Mouse (Mus musculus) heart, postnatal 4 days (tissue): Measurements from ENCODE around the gene Fam198b. TPM values are rescaled to one million over a fixed set of nuclear protein-coding genes. Genes with fewer than 3 reads are reported as not detected.

ENCODE experiments used
- DNase-seq: peaks from one replicate; pipeline ENCODE4 v3.0.0; 2021
- total RNA-seq, 2 experiments: library from RNA; stranded (reverse); gene quantifications; 2 replicates each; pipeline ENCODE4 v1.2.3; 2021

Fam198b gene
- total RNA-seq, 2 experiments from 2014 or later, result 116 to 133 TPM

- DNase-seq, result no peak
Measured at GRCm38 (mm10) chr3:79983961-79984419, 99.7 kb downstream of the Fam198b start.

GRCm38 (mm10) chr3:79984542-79984941 lies 100.2 kb downstream of the Fam198b start:
- DNase-seq, result no peak

GRCm38 (mm10) chr3:79989250-79989649 lies 104.9 kb downstream of the Fam198b start:
- DNase-seq, result no peak

- DNase-seq, result no peak
Measured at GRCm38 (mm10) chr3:79989911-79990310, 105.6 kb downstream of the Fam198b start.

GRCm38 (mm10) chr3:79990480-79990879 lies 106.1 kb downstream of the Fam198b start:
- DNase-seq, result peak; percentile 40

- DNase-seq, result peak; percentile 33
Measured at GRCm38 (mm10) chr3:79994029-79994539, 109.8 kb downstream of the Fam198b start.

GRCm38 (mm10) chr3:79995726-79996125 lies 111.4 kb downstream of the Fam198b start:
- DNase-seq, result no peak

Other genes with a start within 250 kb of the Fam198b start
- 10 to 100 TPM in 1 of 2 experiments, 1 to 10 TPM in 1; 9.3 to 13.3 TPM for gene Rxfp1, start 146.7 kb upstream of the Fam198b start, total RNA-seq
- 10 to 100 TPM; 10.4 to 10.6 TPM for gene Tmem144, start 31.8 kb upstream of the Fam198b start, total RNA-seq